Mouse (Mus musculus) thymus, postnatal 36 days (tissue): ENCODE results near the gene Synpo2l.
"Not testable (repeated sequence)": the region's sequence is repeated elsewhere in the genome, so short reads cannot be mapped to it uniquely, and the experiment has no call there.

ENCODE experiments used
- DNase-seq, 2 experiments: peaks; one replicate each; pipeline ENCODE4 v3.0.0; 2022; ENCODE audit warnings: mixed read lengths in 2 of 2

Gene Synpo2l

GRCm38 (mm10) chr14:20668154-20668810, at the start of gene Synpo2l:
TSS of gene Synpo2l (minus strand) at chr14:20668354.
- DNase-seq: no peak

GRCm38 (mm10) chr14:20713832-20714231, 45.7 kb upstream of the Synpo2l start:
- no peak for DNase-seq

DNA sequence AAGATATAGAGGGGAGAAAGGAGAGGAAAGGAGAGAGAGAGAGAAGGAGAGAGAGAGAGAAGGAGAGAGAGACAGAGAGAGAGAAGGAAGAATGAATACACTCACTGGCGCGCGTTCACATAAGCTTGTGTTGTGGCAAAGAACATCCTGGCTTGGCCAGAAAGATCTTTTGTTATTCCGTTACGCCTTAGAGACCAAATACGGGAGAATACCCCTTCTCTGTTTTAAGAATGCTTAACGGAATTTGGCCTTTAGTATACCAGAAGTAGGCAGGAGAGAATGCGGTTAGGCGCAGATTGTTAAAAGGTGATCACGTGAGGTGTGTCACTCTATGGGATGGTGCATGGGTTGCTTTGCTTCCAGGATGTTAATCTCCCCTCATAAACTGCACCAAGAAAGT, 40.1 kb upstream of the Synpo2l start:
- no peak for DNase-seq

DNA sequence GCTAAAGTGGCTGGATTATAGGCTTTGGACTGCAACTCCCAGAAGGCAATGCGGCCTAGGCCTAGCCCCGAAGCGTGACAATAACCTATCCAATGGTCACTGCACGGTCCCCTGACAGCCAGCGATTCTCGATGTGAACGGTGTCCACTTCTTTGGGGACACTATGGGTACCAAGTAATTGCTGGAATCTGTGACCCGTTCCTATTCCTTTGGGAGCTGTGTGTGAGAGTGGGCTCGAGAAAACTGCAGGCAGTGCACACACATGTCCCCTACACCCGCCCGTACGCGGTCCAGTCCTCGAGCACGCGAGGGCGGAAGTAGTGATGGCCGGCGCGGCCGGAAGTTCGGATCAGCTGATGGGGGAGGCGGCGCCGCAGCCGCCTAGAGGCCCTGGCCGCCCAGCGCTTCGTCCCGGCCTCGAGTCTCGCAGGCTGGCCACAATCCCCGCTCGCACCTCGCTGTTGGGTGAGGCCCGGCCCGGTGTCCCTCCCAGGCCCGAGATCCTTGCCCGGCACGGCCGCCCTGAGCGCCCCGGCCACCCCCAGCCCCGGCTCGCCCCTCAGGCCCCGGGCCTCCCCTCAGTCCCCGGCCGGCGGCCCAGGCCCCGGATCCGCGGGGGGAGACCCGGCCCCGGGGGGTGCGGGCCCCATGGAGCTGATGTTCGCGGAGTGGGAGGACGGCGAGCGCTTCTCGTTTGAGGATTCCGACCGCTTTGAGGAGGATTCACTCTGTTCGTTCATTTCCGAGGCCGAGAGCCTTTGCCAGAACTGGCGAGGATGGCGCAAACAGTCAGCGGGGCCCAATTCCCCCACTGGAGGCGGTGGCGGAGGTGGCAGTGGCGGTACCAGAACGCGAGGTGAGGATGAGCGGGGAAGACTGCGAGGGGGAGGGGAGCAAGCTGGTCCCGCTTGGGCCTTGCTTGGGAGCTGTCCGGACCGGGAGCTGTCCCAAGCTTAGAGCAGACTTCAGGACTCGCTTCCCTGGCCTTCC, 39.3 kb upstream of the Synpo2l start, which contains the start of gene Zswim8:
Zswim8 (plus strand) TSS at position 352 of the 990 bp plus-strand sequence.
- peak; percentile 69 to 74 for DNase-seq

- not testable (repeated sequence) for DNase-seq
These were observed 35.3 kb upstream of the Synpo2l start for GRCm38 (mm10) chr14:20703461-20703860.

GRCm38 (mm10) chr14:20702741-20703381, 34.7 kb upstream of the Synpo2l start, which contains the start of gene Chchd1:
TSS of gene Chchd1 (plus strand) at chr14:20703006.
- peak; percentile 80 to 83 for DNase-seq

- no peak for DNase-seq
These were observed 34.1 kb upstream of the Synpo2l start for GRCm38 (mm10) chr14:20702096-20702740.

DNA sequence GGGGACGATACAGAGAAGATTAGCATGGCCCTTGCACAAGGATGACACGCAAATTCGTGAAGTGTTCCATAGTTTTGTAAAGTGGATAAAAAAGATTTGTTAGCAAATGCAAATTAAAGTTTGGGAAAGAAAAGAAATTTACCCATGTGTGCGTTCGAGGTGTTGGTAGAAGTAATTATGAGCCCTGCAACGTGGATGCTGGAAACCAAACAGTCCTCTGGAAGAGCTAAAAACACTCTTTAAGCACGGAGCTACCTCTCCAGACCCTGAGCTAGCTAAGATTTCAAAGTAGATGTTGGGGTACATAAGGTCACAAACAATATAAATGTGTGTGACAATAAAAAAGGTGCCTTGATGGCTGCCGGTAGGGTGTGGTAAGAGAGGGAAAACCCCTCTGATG, 33.4 kb upstream of the Synpo2l start:
- no peak for DNase-seq

- no peak for DNase-seq
These were observed 32.2 kb upstream of the Synpo2l start for GRCm38 (mm10) chr14:20700362-20700761.

GRCm38 (mm10) chr14:20698515-20698914, 30.4 kb upstream of the Synpo2l start:
- DNase-seq: no peak

DNA sequence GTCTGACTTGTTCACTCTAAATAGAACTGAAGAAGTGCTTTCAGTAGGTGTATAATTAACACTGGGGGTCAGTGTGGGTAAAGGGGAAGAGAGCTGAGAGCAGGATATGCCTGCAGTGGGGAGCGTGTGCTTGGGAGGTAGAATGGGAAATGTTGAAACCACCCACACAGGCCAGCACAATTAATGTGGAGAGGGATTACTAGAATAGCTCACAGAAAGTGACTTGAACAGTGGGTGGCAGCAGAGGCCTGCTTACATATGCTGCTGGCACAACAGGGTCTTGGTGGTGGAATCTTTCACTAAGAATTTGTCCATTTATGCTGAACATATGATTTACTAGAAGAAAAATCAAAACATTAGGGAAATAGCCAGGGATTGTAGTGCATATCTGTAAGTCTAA, 28.8 kb upstream of the Synpo2l start:
- peak; percentile 47 for DNase-seq

DNA sequence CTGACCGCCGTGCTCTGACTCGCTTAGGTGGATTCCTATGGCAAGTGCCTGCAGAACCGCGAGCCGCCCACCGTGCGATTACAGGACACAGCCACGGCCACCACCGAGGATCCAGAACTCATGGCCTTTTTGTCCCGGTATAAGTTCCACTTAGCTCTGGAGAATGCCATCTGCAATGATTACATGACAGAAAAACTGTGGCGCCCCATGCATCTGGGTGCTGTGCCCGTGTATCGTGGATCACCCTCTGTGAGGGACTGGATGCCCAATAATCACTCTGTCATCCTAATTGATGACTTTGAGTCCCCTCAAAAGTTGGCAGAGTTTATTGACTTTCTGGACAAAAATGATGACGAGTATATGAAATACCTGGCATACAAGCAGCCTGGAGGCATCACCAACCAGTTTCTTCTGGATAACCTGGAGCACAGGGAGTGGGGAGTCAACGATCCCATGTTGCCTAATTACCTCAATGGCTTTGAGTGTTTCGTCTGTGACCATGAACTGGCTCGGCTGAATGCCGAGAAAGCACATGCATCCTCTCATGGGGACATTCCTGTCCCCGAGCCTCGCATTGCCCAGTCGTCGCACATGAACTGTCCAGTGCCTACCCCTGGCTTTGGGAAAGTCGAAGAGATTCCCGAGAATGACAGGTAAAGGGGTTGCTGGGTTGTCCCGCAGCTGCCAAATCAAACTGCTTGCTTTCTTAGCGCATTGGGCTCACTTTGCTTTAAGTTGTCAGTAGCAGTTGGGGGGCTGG, 27.8 kb upstream of the Synpo2l start:
- DNase-seq: no peak

- peak; percentile 79 to 83 for DNase-seq
These were observed 27.0 kb upstream of the Synpo2l start, which contains the start of gene Fut11 for GRCm38 (mm10) chr14:20694884-20695760. TSS of gene Fut11 (plus strand) at chr14:20694968.

GRCm38 (mm10) chr14:20694185-20694883, 26.2 kb upstream of the Synpo2l start:
- peak; percentile 7 to 35 for DNase-seq

DNA sequence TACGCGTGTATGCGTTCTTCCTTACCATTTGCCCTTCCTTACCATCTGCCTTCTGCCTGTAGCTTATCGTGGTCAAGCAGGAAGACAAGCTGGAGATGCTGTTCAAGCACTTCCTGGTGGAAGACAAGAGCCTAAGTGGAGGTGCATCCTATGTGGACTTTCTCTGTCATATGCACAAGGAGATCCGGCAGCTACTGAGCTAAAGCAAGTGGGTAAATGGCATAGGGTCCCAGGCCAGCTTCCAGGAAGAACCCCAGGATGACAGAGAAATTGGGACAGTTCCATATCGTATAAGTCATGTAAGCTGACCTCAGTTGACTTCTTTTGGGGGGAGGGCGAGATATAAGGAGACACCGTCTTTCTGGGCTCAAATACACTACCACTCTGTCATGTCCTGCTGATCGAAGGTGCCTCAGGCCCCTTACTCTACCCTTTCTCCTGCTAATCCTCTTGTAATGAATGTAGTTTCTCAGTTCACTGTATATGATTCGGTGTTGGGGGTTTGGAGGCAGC, 25.5 kb upstream of the Synpo2l start:
- no peak for DNase-seq

DNA sequence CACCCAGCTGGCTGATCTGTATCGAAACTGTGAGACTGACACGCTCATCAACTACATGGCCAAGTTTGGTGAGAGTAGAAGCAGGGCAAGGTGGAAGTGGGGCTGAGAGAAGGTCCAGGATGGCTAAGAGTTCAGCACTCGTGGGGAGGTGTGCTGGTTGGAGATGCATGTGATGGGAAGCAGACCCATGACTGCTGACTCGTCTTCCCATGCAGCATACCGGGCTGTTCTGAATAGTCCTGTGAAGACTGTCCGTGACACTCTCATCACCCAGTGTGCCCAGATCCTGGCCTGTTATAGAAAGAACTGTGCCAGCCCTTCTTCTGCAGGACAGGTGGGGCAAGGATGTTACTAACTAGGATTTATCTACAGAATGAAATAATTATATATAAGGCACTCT, 23.6 kb upstream of the Synpo2l start:
- DNase-seq: no peak

GRCm38 (mm10) chr14:20689009-20689408, 20.9 kb upstream of the Synpo2l start:
- no peak for DNase-seq

DNA sequence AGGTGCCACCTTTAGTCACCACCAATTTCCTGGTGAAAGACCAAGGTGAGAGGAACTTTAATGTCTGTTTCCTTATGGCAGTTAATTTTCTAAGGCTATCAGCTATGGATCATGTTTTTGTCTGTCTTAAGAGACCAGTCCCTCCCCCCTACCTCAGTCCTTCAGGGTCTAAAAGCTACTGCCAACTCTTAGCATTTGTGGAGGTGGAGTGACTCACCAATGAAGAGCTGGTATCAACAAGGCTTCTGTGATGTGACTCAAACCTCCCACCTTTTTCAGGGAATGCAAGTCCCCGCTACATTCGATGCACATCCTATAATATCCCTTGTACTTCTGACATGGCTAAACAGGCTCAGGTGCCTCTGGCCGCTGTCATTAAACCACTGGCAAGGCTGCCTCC, 18.4 kb upstream of the Synpo2l start:
- no peak for DNase-seq

- DNase-seq: peak; percentile 73 to 80
These were observed 14.3 kb upstream of the Synpo2l start for GRCm38 (mm10) chr14:20682498-20682897.

DNA sequence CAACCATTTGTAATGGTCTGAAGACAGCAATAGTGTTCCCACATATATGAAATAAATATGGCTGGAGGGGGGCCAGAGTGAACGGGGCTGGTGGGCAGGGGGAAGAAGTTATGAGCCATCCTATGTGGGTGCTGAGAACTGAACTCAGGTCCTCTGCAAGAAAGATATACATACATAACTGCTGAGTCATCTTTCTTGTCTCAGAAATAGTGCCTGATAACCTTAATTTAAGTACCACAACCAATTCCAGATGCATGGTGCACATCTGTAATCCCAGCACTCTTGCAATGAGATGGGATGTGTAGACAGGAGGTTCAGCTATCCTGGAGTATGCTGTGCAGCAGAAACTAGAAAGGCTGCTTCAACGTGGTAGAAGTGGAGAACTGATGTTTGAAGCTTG, 13.6 kb upstream of the Synpo2l start:
- no peak for DNase-seq
